ENCODE assay signal across 7 mouse cellular contexts in the genomic region with DNA sequence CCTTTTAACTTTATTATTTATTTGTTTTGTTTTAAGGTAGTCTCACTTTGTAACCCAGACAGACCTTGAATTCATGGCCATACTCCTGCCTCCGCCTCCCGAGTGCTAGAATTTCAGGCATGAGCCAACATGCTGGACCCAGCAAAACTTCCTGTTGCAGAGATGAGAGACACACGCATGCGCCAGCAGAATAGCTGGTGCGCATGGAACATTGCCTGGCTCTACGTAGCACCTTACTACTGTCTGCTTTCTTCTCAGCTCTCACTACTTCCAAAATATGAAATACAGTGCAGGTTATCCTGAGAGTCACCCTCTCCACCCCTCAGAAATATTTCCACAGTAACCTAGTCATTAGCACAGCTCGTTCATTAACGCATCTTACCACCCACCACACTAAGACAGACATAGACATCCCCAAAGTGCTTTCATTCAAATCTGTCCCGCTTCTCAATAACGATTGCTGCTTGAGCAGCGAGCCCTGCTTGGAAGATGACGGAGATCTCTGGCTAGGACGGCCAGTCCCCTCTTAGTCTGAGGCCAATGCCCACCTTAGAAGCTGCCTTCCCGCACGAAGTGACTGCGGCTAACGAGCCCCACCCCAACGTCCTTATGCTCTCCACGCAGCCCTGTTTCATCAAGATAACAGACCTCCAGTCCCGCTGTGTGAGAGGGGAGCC.
DNase-seq lines count a peak whose midpoint lies in the region; ATAC-seq and TF ChIP-seq lines count a peak whose summit lies in the region.

No protein-coding gene starts in this region.

- no peaks in the 10 kb centered on the region for H3K9me3 ChIP-seq in heart, embryonic 16.5 days (replicated peaks; ENCODE audit: control insufficient read depth, low read length)
- no peaks in the 10 kb centered on the region for H3K9me3 ChIP-seq in lung, embryonic 15.5 days

- peak; percentile 36 for DNase-seq in urinary bladder, adult 2 months (ENCODE audit: low spot score)
- no peak for DNase-seq in urinary bladder, postnatal 10 days (ENCODE audit: low spot score)
- peak; percentile 65 to 73 for DNase-seq in cerebellum, postnatal 14 days
- DNase-seq in kidney, postnatal 14 days, result peak; percentile 48

- TF ChIP-seq POLR2A in small intestine, adult 2 months (IDR thresholded peaks at IDR 0.05; ENCODE audit: low read depth, low read length), result no peak; the same call in 1 of the 2 replicates

- no peaks in the 10 kb centered on the region for H3K36me3 ChIP-seq in heart, embryonic 16.5 days (ENCODE audit: control insufficient read depth, insufficient read depth)
- H3K36me3 ChIP-seq in lung, embryonic 15.5 days, result no peaks in the 10 kb centered on the region
- H3K36me3 ChIP-seq in small intestine, adult 2 months (ENCODE audit: control insufficient read depth, insufficient read depth, low read length), result no peaks in the 10 kb centered on the region

- H3K4me3 ChIP-seq in heart, embryonic 16.5 days (ENCODE audit: low read length), result peak overlapping the region; percentile 66
- peak overlapping the region; percentile 55 for H3K4me3 ChIP-seq in lung, embryonic 15.5 days
- H3K4me3 ChIP-seq in small intestine, adult 2 months (ENCODE audit: low read depth, low read length), result peak overlapping the region; percentile 79

- 30% methylated on average over 20 of the region's 20 CpGs for WGBS in heart, embryonic 16.5 days
- WGBS in lung, embryonic 15.5 days, result 19% methylated on average over 20 of the region's 20 CpGs
- 9% methylated on average over 20 of the region's 20 CpGs for WGBS in small intestine, adult 2 months

- H3K4me1 ChIP-seq in heart, embryonic 16.5 days (ENCODE audit: control insufficient read depth, insufficient read depth, low read length), result peaks cover 2% of the 10 kb centered on the region; the same call in 1 of the 2 replicates
- H3K4me1 ChIP-seq in lung, embryonic 15.5 days, result peaks cover 19% of the 10 kb centered on the region
- 0 out of 2 replicates have a peak, but pooled peaks cover 1% of the 10 kb centered on the region for H3K4me1 ChIP-seq in small intestine, adult 2 months (ENCODE audit: control insufficient read depth, insufficient read depth, insufficient read length, low read length)

- peak overlapping the region; percentile 78 for H3K9ac ChIP-seq in heart, embryonic 16.5 days (ENCODE audit: low read length)
- peak overlapping the region; percentile 61 for H3K9ac ChIP-seq in lung, embryonic 15.5 days

- H3K4me2 ChIP-seq in heart, embryonic 16.5 days (ENCODE audit: low read depth, low read length), result peak overlapping the region; percentile 86
- peak overlapping the region; percentile 84 for H3K4me2 ChIP-seq in lung, embryonic 15.5 days

- H3K27me3 ChIP-seq in heart, embryonic 16.5 days (ENCODE audit: control insufficient read depth, insufficient read depth, low read length), result no peaks in the 10 kb centered on the region
- no peaks in the 10 kb centered on the region for H3K27me3 ChIP-seq in lung, embryonic 15.5 days
- H3K27me3 ChIP-seq in small intestine, adult 2 months (ENCODE audit: control insufficient read depth, insufficient read depth, low read length), result no peaks in the 10 kb centered on the region

- no peak for TF ChIP-seq CTCF in small intestine, adult 2 months (IDR thresholded peaks at IDR 0.05; ENCODE audit: extremely low read depth, insufficient read length, insufficient replicate concordance, low read depth, low read length)

- H3K27ac ChIP-seq in heart, embryonic 16.5 days (ENCODE audit: low read length), result peak overlapping the region; percentile 75
- peak overlapping the region; percentile 97 for H3K27ac ChIP-seq in lung, embryonic 15.5 days
- peak overlapping the region; percentile 69 for H3K27ac ChIP-seq in small intestine, adult 2 months (ENCODE audit: insufficient read depth, low read depth, low read length)

- no peak for ATAC-seq in heart, embryonic 16.5 days (replicated peaks; ENCODE audit: extremely low read depth, insufficient read depth, low FRiP score)
- ATAC-seq in lung, embryonic 15.5 days (ENCODE audit: borderline replicate concordance, extremely low read depth, low FRiP score, low TSS enrichment), result peak; percentile 23; the same call in 1 of the 2 replicates
